In the genomic region with DNA sequence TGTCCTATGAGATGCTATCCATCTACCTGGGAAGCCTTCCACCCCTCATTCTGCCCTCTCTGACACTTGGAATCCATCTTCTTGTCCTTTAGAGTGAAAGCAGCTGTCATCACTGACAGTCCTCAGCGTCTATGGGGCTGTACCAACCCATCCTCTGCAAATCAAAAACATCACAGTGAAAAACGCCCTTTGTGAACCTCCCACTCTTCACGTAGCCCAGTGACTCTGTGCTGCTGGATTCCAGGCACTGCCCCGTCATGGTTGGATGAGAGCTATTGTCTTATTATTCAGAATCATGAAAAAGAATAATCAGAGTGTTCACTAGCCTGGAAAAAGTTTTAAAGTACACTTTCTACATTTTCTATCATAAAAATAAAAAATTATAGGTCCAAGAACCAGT, we compare ENCODE assay signal across 17 mouse cellular contexts. TPM values are rescaled to one million over a fixed set of nuclear protein-coding genes. Genes with fewer than 3 reads are reported as not detected.
"Had no signal": no experiment of that assay in that cellular context is flagged by ENCODE, and none has a peak within 500 bp of the region (broad histone marks: within the 10 kb centered on the region; RNA-seq: fewer than 3 reads in every experiment).

No protein-coding gene starts in this region.

- DNase-seq: lung, adult 18-20 months; lung, embryonic 14.5 days; lung, postnatal 10 days; lung, postnatal 4 days; right cerebral cortex, postnatal 14 days; thymus, adult 2 months; thymus, postnatal 25 days; thymus, postnatal 4 days had no signal

- H3K36me3 ChIP-seq: midbrain, embryonic 10.5 days; midbrain, embryonic 13.5 days; neural tube, embryonic 13.5 days; neural tube, embryonic 15.5 days; stomach, embryonic 15.5 days had no signal

- ATAC-seq: midbrain, embryonic 13.5 days; midbrain, embryonic 16.5 days had no signal

- H3K9ac ChIP-seq: lung, embryonic 14.5 days; midbrain, embryonic 13.5 days; neural tube, embryonic 13.5 days; neural tube, embryonic 15.5 days; stomach, embryonic 15.5 days had no signal

- H3K27ac ChIP-seq: midbrain, embryonic 10.5 days; midbrain, embryonic 13.5 days; neural tube, embryonic 13.5 days; neural tube, embryonic 15.5 days; stomach, embryonic 15.5 days; stomach, postnatal 0 days had no signal

- H3K4me3 ChIP-seq: midbrain, embryonic 10.5 days; midbrain, embryonic 13.5 days; myocyte; neural tube, embryonic 13.5 days; neural tube, embryonic 15.5 days; stomach, embryonic 15.5 days had no signal

- H3K9me3 ChIP-seq: midbrain, embryonic 10.5 days; midbrain, embryonic 13.5 days; neural tube, embryonic 13.5 days; neural tube, embryonic 15.5 days; stomach, embryonic 15.5 days had no signal

- H3K4me2 ChIP-seq: lung, embryonic 14.5 days; midbrain, embryonic 13.5 days; neural tube, embryonic 13.5 days; neural tube, embryonic 15.5 days; stomach, embryonic 15.5 days had no signal

- H3K4me1 ChIP-seq: midbrain, embryonic 13.5 days; neural tube, embryonic 13.5 days; stomach, embryonic 15.5 days had no signal

- H3K27me3 ChIP-seq: midbrain, embryonic 13.5 days; neural tube, embryonic 13.5 days; stomach, embryonic 15.5 days had no signal

RNA-seq across cellular contexts. Expression of a gene that starts 42.1 kb away (rescaled TPM):
- total RNA-seq: megakaryocyte-erythroid progenitor cell, adult 5-6 weeks had no signal
- polyA plus RNA-seq: myocyte had no signal
